Mouse (Mus musculus) frontal cortex, postnatal 14 days (tissue): ENCODE results near the gene Ccl17.
"Not testable (repeated sequence)": the region's sequence is repeated elsewhere in the genome, so short reads cannot be mapped to it uniquely, and the experiment has no call there.

ENCODE experiments used
- DNase-seq, 2 experiments: peaks; one replicate each; pipeline ENCODE4 v3.0.0; 2022; ENCODE audit warnings: low spot score in 2 of 2

The Ccl17 gene

GRCm38 (mm10) chr8:94826210-94826609 lies 16.0 kb downstream of the Ccl17 start:
- DNase-seq = no peak

- no peak for DNase-seq
These were observed 18.0 kb downstream of the Ccl17 start for GRCm38 (mm10) chr8:94828284-94828683.

GRCm38 (mm10) chr8:94833901-94834405 lies 23.7 kb downstream of the Ccl17 start:
- DNase-seq = not testable (repeated sequence)

- DNase-seq = not testable (repeated sequence)
These were observed 25.5 kb downstream of the Ccl17 start for GRCm38 (mm10) chr8:94835751-94836150.

DNA sequence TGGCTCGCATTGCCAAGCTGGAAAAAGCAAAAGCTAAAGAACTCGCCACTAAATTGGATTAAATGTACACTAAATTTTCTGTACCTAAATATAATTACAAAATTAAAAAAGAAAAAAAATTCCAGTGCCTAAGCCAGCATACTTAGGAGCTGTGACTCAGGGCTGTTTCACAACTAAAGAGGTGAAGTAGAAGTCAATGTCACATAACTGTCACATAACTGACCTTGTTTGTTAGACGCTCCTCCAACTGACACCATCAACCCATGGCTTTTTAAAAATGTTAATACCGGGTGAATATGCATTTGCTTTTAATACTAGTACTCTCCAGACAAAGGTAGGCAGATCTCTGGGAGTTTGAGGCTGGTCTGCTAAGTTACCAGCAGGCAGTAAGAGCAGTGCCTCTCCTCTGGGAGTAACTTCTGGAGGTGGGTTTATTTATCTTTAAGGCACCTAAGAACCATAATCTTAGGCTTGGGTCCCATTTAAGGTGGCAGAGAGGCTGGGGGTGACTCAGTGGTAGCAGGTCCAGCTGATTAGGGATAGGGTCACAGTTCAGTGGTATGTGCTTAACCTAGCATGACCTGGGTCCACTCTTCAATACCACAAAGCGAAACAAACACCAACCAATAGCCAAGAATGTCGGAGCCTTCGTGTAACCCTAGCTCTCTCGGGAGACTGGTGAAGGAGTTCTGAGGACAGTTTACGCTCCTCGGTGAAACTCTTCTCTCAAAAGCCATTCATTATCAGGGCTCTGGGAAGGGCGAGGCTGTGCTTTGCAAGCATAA lies 26.4 kb downstream of the Ccl17 start:
- no peak for DNase-seq

- peak; percentile 91 to 93 for DNase-seq
These were observed 27.7 kb downstream of the Ccl17 start, which contains the start of the genes Coq9 and Ciapin1 for GRCm38 (mm10) chr8:94837662-94838574. Gene Coq9, plus strand, starts transcription at chr8:94838321. Gene Ciapin1, minus strand, starts transcription at chr8:94838358.

GRCm38 (mm10) chr8:94838600-94838999 lies 28.3 kb downstream of the Ccl17 start:
- peak in 1 of 2 experiments; percentile 70 for DNase-seq

DNA sequence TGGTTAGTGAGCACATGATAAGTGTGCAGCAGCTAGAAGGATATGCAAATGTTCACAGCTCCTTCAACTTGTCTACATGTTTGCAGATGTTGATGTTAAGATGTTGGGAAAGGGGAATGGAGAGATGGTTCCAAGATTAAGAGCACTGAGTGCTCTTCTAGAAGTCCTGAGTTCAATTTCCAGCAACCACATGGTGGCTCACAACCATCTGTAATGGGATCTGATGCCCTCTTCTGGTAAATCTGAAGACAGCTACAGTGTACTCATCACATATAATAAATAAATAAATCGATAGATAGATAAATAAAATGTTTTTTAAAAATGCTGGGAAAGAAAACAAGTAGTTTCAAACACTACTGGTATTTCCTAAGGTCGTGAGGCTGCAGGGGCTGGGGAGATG lies 30.9 kb downstream of the Ccl17 start:
- no peak for DNase-seq

DNA sequence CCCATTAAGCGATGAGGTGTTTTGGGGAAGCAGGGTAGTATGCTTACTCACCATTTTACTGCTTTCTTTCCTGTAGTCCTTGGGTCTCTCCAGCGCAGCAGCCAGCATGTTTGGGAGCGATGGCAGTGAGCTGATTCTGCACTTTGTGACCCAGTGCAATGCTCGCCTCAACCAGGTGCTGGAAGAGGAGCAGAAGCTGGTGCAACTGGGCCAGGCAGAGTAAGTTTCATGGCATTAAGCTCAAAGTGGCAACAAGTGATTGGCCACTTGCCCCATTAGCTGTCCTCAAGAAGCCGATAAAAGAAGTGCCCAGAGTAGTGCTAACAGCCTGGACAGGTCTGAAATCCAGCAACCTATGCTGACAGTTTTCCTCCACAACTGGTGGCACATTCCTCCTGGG lies 39.8 kb downstream of the Ccl17 start:
- DNase-seq = no peak

DNA sequence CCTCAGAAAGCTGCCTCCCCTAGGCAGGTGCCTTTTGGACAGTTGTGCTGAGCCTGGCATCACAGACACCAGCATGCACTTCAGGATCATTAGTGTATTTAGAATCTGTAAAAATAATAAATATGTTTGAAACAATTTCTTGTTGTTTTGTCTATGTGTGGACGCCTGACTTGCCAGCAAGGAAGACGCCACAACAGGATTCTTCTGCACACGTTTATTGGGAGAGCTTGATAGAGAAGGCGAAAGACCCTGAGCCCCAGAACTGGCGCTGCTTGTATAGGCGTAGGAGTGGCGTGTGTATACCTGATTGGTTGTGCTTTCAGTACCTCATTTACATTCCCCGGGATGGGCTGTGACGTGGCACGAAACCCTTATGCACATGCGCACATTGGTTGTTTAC lies 44.5 kb downstream of the Ccl17 start:
- DNase-seq = not testable (repeated sequence)

- no peak for DNase-seq
These were observed 46.7 kb downstream of the Ccl17 start for GRCm38 (mm10) chr8:94857011-94857345.

- peak; percentile 77 to 87 for DNase-seq
These were observed 47.3 kb downstream of the Ccl17 start, which contains the start of gene Polr2c for GRCm38 (mm10) chr8:94857346-94858173. Gene Polr2c, plus strand, starts transcription at chr8:94857450.

DNA sequence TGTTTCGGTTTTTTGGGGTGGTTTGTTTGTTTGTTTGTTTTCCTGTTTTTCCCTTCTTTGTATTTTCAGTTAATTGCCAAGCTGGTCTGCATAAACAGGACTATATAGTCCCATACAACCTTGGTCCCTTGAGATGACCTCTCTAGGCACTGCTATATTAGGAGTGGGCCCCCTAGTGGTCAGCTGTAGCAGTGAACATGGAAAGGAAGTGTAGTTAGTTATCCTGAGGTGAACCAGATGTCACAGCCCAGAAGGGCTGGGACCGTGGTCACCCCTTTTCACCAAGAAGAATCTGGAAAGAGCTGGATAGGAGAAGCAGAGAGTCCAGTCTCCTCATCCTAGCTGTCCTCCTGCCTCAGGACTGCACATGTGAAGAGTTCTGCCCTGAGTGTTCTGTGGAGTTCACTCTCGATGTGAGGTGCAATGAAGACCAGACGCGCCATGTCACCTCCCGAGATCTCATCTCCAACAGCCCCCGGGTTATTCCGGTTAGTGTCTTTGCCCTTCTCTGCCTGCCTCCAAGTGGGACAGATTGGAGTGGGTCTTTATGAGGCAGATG lies 51.2 kb downstream of the Ccl17 start:
- DNase-seq = peak in 1 of 2 experiments; percentile 36
